Mouse (Mus musculus) neural tube, embryonic 13.5 days (tissue): ENCODE results near the gene Adad2. TPM values are rescaled to one million over a fixed set of nuclear protein-coding genes. Genes with fewer than 3 reads are reported as not detected.
A peak's percentile ranks its signal among the peaks of the same experiment; 100 is the strongest.

Source experiments
- ATAC-seq: fragments of 200-750 bp; cut with Nextera tagmentation; 2 replicates; pipeline ENCODE4 v1.8.0; 2017; ENCODE audit warnings: low read depth, mild to moderate bottlenecking, moderate TSS enrichment, moderate library complexity
- H3K27ac ChIP-seq: fragments of 300-500 bp; sonication (generic); replicated peaks from 2 replicates; pipeline ENCODE4 v1.5.1; 2015; ENCODE audit warnings: moderate library complexity, mild to moderate bottlenecking, inconsistent platforms
- H3K27me3 ChIP-seq: fragments of 300-500 bp; sonication (generic); 2 replicates; pipeline ENCODE4 v1.6.1; 2015; ENCODE audit warnings: mild to moderate bottlenecking, inconsistent platforms
- H3K36me3 ChIP-seq: fragments of 300-500 bp; sonication (generic); 2 replicates; pipeline ENCODE4 v1.6.1; 2015; ENCODE audit warnings: mild to moderate bottlenecking, inconsistent platforms
- H3K4me1 ChIP-seq: fragments of 300-500 bp; sonication (generic); replicated peaks from 2 replicates; pipeline ENCODE4 v1.6.1; 2015; ENCODE audit warnings: inconsistent platforms
- H3K4me2 ChIP-seq: fragments of 300-500 bp; sonication (generic); 2 replicates; pipeline ENCODE4 v1.6.1; 2015; ENCODE audit warnings: inconsistent platforms, mild to moderate bottlenecking, moderate library complexity
- H3K4me3 ChIP-seq: fragments of 300-500 bp; sonication (generic); 2 replicates; pipeline ENCODE4 v1.5.1; 2015; ENCODE audit warnings: mild to moderate bottlenecking, inconsistent platforms
- H3K9ac ChIP-seq: fragments of 300-500 bp; sonication (generic); 2 replicates; pipeline ENCODE4 v1.6.1; 2015; ENCODE audit warnings: moderate library complexity, mild to moderate bottlenecking, inconsistent platforms
- H3K9me3 ChIP-seq: fragments of 300-500 bp; sonication (generic); 2 replicates; pipeline ENCODE4 v1.6.1; 2016; ENCODE audit warnings: inconsistent platforms
- WGBS: fragments of 180-500 bp; shearing (Covaris S2); methylation state at CpG from one replicate; pipeline ENCODE4 v1.1.7; 2015; 5-methylcytosine and 5-hydroxymethylcytosine counted together
- polyA plus RNA-seq: library from polyadenylated mRNA; unstranded; fragments of >200 nt; fragmentation: Nextera tagmentation; extraction: Ambion mirVana; gene quantifications from 2 replicates; pipeline ENCODE4 v1.2.1, GENCODE M21; 2015

Gene Adad2
- not detected in 2 replicates for polyA plus RNA-seq

DNA sequence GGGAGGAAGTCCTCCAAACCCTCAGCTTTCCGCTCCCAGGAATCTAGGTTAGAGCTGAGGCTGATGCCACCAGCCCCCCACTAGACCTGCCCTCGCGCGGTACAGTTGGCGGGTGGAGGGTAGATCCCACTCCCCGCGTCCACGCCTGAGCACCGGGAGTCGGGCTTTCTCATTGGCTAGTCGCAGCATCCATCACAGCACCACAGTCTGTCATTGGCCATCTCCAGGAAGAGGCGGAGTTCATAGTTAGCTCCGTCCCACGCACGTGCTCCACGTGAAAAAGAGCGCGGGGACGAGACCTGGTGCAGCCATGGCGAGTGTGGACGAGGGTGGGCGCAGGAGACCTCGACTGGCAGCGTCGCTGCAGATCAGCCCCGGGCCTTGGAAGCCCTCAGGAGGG lies at the start of gene Adad2:
TSS of gene Adad2 (plus strand) at position 277 of the 400 bp plus-strand sequence.
- ATAC-seq: no peak
- H3K9me3 ChIP-seq: peaks cover 6% of the 10 kb centered on the region
- no peaks in the 10 kb centered on the region for H3K36me3 ChIP-seq
- no peak within 1 kb of the TSS for H3K4me3 ChIP-seq
- no peak within 1 kb of the TSS for H3K27ac ChIP-seq
- H3K4me1 ChIP-seq: no peaks in the 10 kb centered on the region
- H3K4me2 ChIP-seq: no peak within 1 kb of the TSS
- H3K27me3 ChIP-seq: no peaks in the 10 kb centered on the region
- 84% methylated on average over 26 of the region's 26 CpGs for WGBS
- no peak within 1 kb of the TSS for H3K9ac ChIP-seq

DNA sequence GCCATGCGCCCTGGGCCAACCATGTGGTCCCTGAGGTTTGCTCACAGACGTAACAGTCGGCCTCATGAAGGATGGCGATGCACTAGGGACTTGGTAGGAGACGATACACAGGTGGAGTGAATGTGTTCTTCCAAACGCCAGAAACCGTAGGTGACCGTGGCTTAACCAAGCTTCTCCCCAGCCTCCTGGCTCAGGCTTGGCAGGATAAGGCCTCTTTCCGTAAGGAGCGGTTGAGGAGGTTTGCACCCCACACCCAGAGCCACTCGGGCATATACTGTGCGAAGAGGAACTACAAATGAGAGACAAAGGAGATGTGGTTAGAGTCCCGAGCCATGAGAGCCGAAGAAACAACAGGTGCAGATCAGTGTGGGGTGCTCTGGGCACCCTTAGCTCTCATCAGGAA lies 48.7 kb upstream of the Adad2 start:
- Histone ChIP-seq H3K27me3 (no peaks in the 10 kb centered on the region), H3K9me3 (no peaks in the 10 kb centered on the region), H3K4me3 (no peak overlapping the region), H3K4me1 (peaks cover 6% of the 10 kb centered on the region; the same call in 1 of the 2 replicates), H3K27ac (no peak overlapping the region), H3K4me2 (no peak overlapping the region), H3K9ac (no peak overlapping the region), H3K36me3 (peaks cover 60% of the 10 kb centered on the region)
- WGBS: 94% methylated on average over 14 of the region's 14 CpGs
- no peak for ATAC-seq

DNA sequence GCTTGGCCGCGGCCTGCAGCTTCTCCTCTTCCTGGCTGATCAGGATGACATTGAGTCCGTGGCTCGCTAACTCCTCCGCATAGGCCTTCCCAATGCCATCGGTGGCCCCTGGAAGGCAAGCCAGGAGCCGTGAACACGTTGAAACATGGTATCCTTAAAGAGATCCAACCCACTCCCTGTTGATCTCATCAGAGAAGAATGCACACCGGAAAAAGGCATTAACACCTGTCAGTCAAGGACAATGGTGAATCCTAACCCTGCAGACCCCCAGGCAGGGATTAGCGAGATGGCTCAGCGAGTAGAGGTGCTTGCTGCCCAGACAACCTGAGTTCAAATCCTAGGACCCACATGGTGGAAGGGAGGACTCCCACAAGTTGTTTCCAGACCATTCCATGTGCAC lies 46.2 kb upstream of the Adad2 start:
- Histone ChIP-seq H3K4me2 (no peak overlapping the region), H3K27me3 (no peaks in the 10 kb centered on the region), H3K9ac (no peak overlapping the region), H3K36me3 (peaks cover 60% of the 10 kb centered on the region), H3K4me3 (no peak overlapping the region), H3K4me1 (no peaks in the 10 kb centered on the region), H3K27ac (no peak overlapping the region), H3K9me3 (no peaks in the 10 kb centered on the region)
- no peak for ATAC-seq
- 88% methylated on average over 11 of the region's 11 CpGs for WGBS

DNA sequence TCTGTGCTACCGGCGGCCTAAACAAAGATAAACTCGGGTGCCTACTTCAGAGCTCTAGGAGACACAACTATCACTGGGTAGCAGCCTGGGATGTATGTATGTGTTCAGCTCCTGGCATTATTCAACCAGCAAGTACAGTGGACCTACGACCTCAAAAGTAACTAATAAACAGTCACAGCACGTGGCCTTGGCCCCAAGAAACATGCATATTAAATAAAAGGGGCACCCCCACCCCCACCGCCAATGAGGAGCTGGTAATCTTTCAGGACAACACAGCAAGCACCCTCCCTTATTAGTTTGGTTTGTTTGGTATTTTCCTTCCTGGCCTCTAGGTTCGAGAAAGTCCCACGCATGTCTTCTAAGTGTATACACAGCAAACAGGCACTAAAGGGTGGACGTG lies 44.3 kb upstream of the Adad2 start:
- Histone ChIP-seq H3K9ac (no peak overlapping the region), H3K9me3 (no peaks in the 10 kb centered on the region), H3K27ac (no peak overlapping the region), H3K36me3 (peaks cover 43% of the 10 kb centered on the region), H3K4me2 (no peak overlapping the region), H3K4me3 (no peak overlapping the region), H3K4me1 (peaks cover 10% of the 10 kb centered on the region), H3K27me3 (no peaks in the 10 kb centered on the region)
- 92% methylated on average over 9 of the region's 9 CpGs for WGBS
- no peak for ATAC-seq

DNA sequence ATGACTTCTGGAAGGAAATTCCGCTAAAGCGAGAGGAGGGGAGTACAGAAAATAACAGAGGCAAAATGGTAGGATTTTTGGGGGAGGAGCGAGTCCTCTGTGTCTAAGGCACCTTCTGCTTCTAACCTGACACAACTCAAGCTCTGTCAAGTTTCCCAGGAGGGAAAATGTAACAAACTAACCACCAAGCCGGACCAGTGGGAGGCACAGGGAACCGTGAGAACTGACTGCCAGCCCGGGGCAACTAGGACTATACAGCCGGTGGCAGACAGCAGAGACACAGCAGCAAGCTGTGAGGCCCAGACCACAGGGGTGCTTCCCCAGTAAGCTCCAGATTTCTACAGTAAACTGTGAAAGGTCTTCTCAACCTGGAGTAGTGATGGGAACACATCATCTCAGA lies 43.6 kb upstream of the Adad2 start:
- peaks cover 17% of the 10 kb centered on the region for H3K4me1 ChIP-seq
- ATAC-seq: no peak
- no peak overlapping the region for H3K9ac ChIP-seq
- H3K27ac ChIP-seq: no peak overlapping the region
- no peak overlapping the region for H3K4me3 ChIP-seq
- peaks cover 36% of the 10 kb centered on the region for H3K36me3 ChIP-seq
- WGBS: 73% methylated on average over 7 of the region's 7 CpGs
- H3K27me3 ChIP-seq: no peaks in the 10 kb centered on the region
- no peaks in the 10 kb centered on the region for H3K9me3 ChIP-seq
- no peak overlapping the region for H3K4me2 ChIP-seq

DNA sequence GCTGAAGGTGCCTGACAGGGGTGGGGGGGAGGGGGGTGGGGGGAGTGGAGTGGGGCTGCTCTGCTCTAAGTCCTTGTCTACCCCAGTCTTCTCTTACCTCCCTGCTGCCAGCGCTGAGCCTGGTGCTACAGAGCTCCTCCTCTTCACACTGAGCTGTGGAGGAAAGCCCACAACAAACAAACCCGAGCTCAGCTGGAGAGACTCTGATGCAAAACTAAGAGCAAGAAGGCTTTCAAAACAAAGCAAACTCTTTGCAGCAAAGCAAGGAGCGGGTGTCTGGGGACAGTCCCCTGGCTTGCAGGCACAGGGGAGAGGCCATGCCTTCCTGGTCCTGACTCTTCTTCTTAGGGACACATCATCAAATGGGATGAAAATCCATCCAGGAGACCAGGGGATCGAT lies 42.7 kb upstream of the Adad2 start:
- ATAC-seq: no peak
- H3K9me3 ChIP-seq: no peaks in the 10 kb centered on the region
- peaks cover 28% of the 10 kb centered on the region for H3K36me3 ChIP-seq
- peaks cover 21% of the 10 kb centered on the region for H3K4me1 ChIP-seq
- H3K4me3 ChIP-seq: no peak overlapping the region
- no peaks in the 10 kb centered on the region for H3K27me3 ChIP-seq
- H3K4me2 ChIP-seq: no peak overlapping the region
- no peak overlapping the region for H3K27ac ChIP-seq
- whole genome bisulfite sequencing: 46% methylated on average over 4 of the region's 4 CpGs
- H3K9ac ChIP-seq: peak overlapping the region; percentile 41; the same call in 1 of the 2 replicates

DNA sequence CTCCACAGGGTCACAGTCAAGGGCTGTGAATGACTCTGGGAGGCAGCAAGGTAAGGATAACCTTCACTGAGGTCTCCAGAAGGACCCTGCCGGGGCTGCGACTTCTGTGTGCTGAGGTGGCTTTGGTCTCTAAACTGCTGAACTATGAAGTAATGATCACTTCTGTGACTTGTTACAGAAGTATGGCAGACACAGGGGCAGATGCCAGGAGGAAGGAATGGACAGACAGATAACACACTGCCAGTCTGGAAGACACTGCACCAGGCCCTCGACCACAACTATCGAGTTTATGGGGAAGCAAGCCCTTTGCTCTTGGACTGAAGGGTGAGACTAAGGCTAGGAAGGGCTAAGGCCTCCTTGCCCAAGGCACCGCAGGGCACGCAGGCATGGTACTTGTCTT lies 41.4 kb upstream of the Adad2 start:
- H3K27ac ChIP-seq: no peak overlapping the region
- H3K4me1 ChIP-seq: peaks cover 21% of the 10 kb centered on the region
- 92% methylated on average over 6 of the region's 6 CpGs for WGBS
- no peaks in the 10 kb centered on the region for H3K9me3 ChIP-seq
- ATAC-seq: no peak
- peaks cover 15% of the 10 kb centered on the region for H3K36me3 ChIP-seq
- H3K9ac ChIP-seq: no peak overlapping the region
- no peak overlapping the region for H3K4me2 ChIP-seq
- H3K4me3 ChIP-seq: no peak overlapping the region
- H3K27me3 ChIP-seq: peaks cover 6% of the 10 kb centered on the region

DNA sequence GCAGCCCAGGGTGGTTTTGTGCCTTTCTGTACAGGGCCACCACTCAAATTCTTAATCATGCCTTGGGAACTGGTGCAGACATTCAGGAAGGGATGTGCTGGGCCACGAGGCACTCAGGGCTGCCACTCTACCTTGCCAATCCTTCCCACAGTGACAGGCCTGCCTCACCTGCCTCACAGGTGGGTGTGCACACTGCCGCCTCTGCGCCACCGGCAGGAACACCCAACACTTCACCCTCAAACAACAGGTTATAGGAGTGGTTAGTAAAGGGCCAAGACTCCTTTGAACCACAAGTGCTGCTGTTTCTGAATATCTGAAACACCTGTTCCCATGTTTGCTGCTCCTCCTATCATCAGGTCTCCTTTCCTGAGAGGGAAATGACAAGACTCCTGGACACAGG lies 40.1 kb upstream of the Adad2 start:
- 88% methylated on average over 4 of the region's 4 CpGs for WGBS
- H3K9ac ChIP-seq: 0 out of 2 replicates have a peak overlapping the region, but pooled peaks have one; percentile 12
- no peak overlapping the region for H3K27ac ChIP-seq
- ATAC-seq: no peak
- peaks cover 6% of the 10 kb centered on the region for H3K36me3 ChIP-seq
- no peaks in the 10 kb centered on the region for H3K9me3 ChIP-seq
- H3K4me2 ChIP-seq: no peak overlapping the region
- H3K4me1 ChIP-seq: peaks cover 21% of the 10 kb centered on the region
- H3K27me3 ChIP-seq: peaks cover 17% of the 10 kb centered on the region
- H3K4me3 ChIP-seq: no peak overlapping the region

DNA sequence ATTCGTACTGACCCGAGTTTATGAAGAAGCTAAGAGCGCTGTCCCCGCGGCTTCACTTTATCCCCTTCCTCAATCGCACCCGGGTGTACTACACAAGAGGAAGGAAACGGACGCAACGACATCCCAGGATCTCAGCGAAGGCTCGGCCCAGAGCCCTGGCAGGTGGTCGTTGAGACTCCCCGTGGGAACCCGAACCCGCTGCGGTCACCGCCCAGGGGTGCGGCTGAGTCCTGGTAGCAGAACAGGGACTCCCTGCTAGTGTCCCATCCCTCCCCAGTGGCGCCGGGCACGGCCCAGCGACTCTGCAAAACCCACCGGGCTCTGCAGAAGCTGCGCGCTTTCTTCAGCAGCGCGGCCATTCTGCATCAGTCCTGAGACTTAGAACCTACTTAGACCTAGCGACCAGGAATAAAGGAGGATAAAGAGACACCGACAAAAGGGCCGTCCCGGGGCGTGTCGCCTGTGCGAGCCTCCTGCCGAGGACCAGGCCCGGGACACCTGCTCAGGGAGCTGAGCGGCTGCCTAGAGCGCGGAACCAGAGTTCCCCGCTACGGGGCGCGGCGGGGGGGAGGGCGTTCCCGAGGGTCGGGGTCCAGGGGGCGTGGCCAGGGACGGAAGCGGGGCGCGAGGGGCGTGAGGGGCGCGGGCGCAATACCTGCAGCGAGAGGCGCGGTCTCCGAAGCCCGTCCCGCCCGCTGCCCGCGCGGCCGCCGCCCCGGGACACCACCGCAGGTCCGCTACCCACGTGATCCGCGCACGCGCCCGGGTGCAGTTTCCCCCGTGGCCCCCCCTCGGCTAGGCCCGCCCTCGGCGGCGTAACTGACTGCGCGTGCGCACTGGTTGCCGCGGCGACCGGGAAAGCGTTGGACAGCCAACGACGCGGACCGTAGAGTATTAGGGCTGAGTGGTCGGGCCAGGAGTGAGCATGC lies 37.8 kb upstream of the Adad2 start, which contains the start of the genes Hsdl1 and Dnaaf1:
TSS of gene Hsdl1 (minus strand) at position 747 of the 929 bp plus-strand sequence.
TSS of gene Dnaaf1 (plus strand) at position 799 of the 929 bp plus-strand sequence.
- H3K4me2 ChIP-seq: peak within 1 kb of the TSS; percentile 91
- ATAC-seq: peak; percentile 91
- peaks cover 21% of the 10 kb centered on the region for H3K4me1 ChIP-seq
- H3K9ac ChIP-seq: peak within 1 kb of the TSS; percentile 89
- no peaks in the 10 kb centered on the region for H3K9me3 ChIP-seq
- under 1% methylated on average over 94 of the region's 97 CpGs for WGBS
- peak within 1 kb of the TSS; percentile 88 for H3K4me3 ChIP-seq
- peak within 1 kb of the TSS; percentile 81 for H3K27ac ChIP-seq
- no peaks in the 10 kb centered on the region for H3K36me3 ChIP-seq
- H3K27me3 ChIP-seq: peaks cover 23% of the 10 kb centered on the region

DNA sequence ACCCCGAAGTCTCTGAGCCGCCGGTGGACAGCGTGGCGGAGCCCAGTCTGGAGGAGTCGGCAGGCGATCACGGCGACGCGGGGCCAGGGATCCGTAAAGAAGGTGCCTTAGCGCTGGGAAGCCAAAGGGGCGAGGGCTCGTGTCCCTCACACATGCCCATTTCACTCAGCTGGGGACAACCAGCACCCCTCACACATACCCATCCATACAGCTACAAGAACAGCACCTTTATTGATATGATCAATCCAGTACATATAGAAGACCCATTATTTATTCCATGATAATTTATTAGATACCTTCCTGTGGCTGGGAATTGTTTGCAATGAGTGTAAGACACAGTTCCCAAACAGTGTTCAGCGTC lies 37.2 kb upstream of the Adad2 start:
- Histone ChIP-seq H3K27me3 (peaks cover 23% of the 10 kb centered on the region), H3K9me3 (no peaks in the 10 kb centered on the region), H3K4me2 (peak overlapping the region; percentile 91), H3K36me3 (no peaks in the 10 kb centered on the region), H3K4me3 (peak overlapping the region; percentile 88), H3K27ac (peak overlapping the region; percentile 81; the same call in 1 of the 2 replicates), H3K9ac (peak overlapping the region; percentile 89), H3K4me1 (peaks cover 21% of the 10 kb centered on the region)
- peak; percentile 68; the same call in 1 of the 2 replicates for ATAC-seq
- 3% methylated on average over 16 of the region's 16 CpGs for WGBS

DNA sequence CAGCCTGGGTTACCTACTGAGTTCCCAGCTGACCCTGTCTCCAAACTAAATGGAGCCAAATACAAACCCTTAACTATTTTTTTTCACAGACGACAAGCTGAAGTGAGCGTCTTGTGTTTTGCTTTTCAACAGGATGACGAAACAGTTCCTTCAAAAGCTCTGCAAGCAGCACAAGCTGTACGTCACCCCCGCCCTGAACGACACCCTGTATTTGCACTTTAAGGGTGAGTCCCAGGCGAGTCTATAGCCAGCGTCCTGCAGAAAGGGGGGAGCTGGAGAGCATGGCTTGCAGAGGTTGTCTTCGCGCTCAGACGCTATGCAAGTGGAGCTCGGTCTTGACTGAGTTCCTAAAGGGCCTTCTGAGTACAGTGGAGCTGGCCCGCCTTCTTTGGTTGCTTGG lies 33.5 kb upstream of the Adad2 start:
- Histone ChIP-seq H3K4me3 (no peak overlapping the region), H3K4me1 (peaks cover 2% of the 10 kb centered on the region), H3K9ac (no peak overlapping the region), H3K36me3 (no peaks in the 10 kb centered on the region), H3K27me3 (peaks cover 23% of the 10 kb centered on the region), H3K27ac (no peak overlapping the region), H3K9me3 (no peaks in the 10 kb centered on the region), H3K4me2 (no peak overlapping the region)
- 41% methylated on average over 13 of the region's 13 CpGs for WGBS
- ATAC-seq: no peak

DNA sequence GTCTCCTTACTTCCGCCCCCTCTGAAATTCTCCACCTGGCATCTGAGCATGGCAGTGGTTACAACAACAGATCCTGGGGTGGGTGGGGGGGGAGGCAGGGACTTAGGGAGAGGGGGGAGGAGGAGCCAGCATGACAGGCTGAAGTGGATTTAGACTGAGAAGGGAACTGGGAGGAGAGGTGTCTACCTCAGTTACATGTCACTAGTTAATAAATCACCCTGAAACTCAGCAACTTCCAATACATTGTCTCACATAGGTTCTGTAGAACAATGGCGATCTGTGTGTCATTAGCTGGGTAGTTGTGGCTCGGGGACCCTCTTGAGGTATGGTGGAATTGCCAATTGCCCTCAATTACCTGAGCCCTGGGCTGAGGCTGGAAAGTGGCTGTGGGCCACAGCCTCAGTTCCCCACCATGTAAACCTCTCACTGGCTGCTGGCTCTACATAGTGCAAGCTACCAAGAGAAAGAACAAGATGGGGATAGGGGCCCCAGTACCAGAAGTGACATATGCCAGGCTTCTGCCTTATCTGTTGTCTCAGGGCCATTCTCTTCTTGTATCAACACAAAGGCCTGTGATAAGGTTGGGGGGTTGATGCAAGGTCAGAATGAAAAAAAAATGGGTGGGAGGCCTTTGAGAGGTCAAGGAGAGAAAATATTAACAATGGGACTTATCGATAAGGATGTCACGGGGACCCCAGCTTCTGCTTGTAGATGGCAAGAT lies 31.9 kb upstream of the Adad2 start:
- no peak overlapping the region for H3K4me3 ChIP-seq
- H3K4me1 ChIP-seq: no peaks in the 10 kb centered on the region; the same call in 1 of the 2 replicates
- WGBS: 83% methylated on average over 5 of the region's 5 CpGs
- no peak overlapping the region for H3K4me2 ChIP-seq
- no peaks in the 10 kb centered on the region for H3K9me3 ChIP-seq
- H3K36me3 ChIP-seq: no peaks in the 10 kb centered on the region
- H3K27me3 ChIP-seq: peaks cover 22% of the 10 kb centered on the region
- H3K27ac ChIP-seq: no peak overlapping the region
- H3K9ac ChIP-seq: no peak overlapping the region
- no peak for ATAC-seq
